Comparison of ENCODE assay signal across 11 mouse cellular contexts in the genomic region with DNA sequence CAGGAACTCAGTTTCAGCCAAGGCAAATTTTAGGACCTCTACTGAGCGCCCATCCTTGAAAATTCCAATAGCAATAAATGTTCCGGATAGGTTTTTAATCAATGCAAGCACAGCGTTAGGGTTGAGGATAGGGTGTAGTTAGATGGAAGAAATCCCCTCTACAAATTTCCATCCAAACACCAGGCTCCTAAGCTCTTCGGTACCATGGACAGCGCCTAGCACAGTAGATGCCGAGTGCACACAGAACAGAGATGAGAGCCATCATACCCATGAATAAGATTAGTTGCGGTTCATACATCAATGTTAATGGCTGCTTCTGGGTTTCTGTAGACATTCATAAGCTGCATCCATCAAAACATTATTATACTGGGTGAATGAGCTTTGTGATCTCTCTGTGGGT.
A peak's percentile ranks its signal among the peaks of the same experiment; 100 is the strongest.
DNase-seq lines count a peak whose midpoint lies in the region; ATAC-seq and TF ChIP-seq lines count a peak whose summit lies in the region.
"Had no signal": no experiment of that assay in that cellular context is flagged by ENCODE, and none has a peak within 500 bp of the region (broad histone marks: within the 10 kb centered on the region; RNA-seq: fewer than 3 reads in every experiment).

No protein-coding gene starts in this region.

- no peak overlapping the region for H3K27ac ChIP-seq in heart, postnatal 0 days (ENCODE audit: low read depth)
- H3K27ac ChIP-seq in heart, embryonic 11.5 days (ENCODE audit: low read depth, low read length), result no peak overlapping the region
- H3K27ac ChIP-seq: heart, embryonic 13.5 days; neural tube, embryonic 12.5 days had no signal

- no peak overlapping the region for H3K4me3 ChIP-seq in heart, postnatal 0 days (ENCODE audit: low read depth, low read length)
- no peak overlapping the region for H3K4me3 ChIP-seq in heart, embryonic 11.5 days (ENCODE audit: low read depth, low read length)
- H3K4me3 ChIP-seq: heart, embryonic 13.5 days; neural tube, embryonic 12.5 days had no signal

- no peak for TF ChIP-seq EP300 in heart, postnatal 0 days (IDR thresholded peaks at IDR 0.05; ENCODE audit: low read depth)

- no peaks in the 10 kb centered on the region for H3K27me3 ChIP-seq in heart, postnatal 0 days (ENCODE audit: control insufficient read depth, insufficient read depth, low read length)
- H3K27me3 ChIP-seq in heart, embryonic 11.5 days (ENCODE audit: control insufficient read depth, insufficient read depth, low read length), result no peaks in the 10 kb centered on the region
- H3K27me3 ChIP-seq: heart, embryonic 13.5 days; neural tube, embryonic 12.5 days had no signal

- DNase-seq in heart, postnatal 0 days (ENCODE audit: low spot score), result peak; percentile 38
- DNase-seq in thymus, postnatal 25 days, result peak; percentile 7
- DNase-seq in thymus, adult 18-20 months, result no peak
- DNase-seq in retina, postnatal 1 day, result peak; percentile 66
- DNase-seq in spleen, postnatal 36 days (ENCODE audit: low spot score in 2 of 2), result no peak
- no peak for DNase-seq in layer of hippocampus, postnatal 36 days

- H3K4me1 ChIP-seq in heart, postnatal 0 days (ENCODE audit: control insufficient read depth, insufficient read depth), result no peaks in the 10 kb centered on the region
- H3K4me1 ChIP-seq in heart, embryonic 11.5 days (ENCODE audit: control insufficient read depth, insufficient read depth, low read length), result no peaks in the 10 kb centered on the region
- H3K4me1 ChIP-seq: heart, embryonic 13.5 days; neural tube, embryonic 12.5 days had no signal

- no peaks in the 10 kb centered on the region for H3K36me3 ChIP-seq in heart, postnatal 0 days (replicated peaks; ENCODE audit: control insufficient read depth, insufficient read depth, low read length)
- H3K36me3 ChIP-seq in heart, embryonic 11.5 days (ENCODE audit: control insufficient read depth, insufficient read depth, low read length), result no peaks in the 10 kb centered on the region
- H3K36me3 ChIP-seq: G1E; heart, embryonic 13.5 days; neural tube, embryonic 12.5 days had no signal

- 31% methylated on average over 7 of the region's 7 CpGs for WGBS in heart, postnatal 0 days
- WGBS in heart, embryonic 11.5 days (ENCODE audit: insufficient replicate concordance), result 32% methylated on average over 7 of the region's 7 CpGs

- H3K4me2 ChIP-seq in heart, postnatal 0 days (ENCODE audit: low read depth, low read length), result no peak overlapping the region
- no peak overlapping the region for H3K4me2 ChIP-seq in heart, embryonic 11.5 days
- H3K4me2 ChIP-seq: heart, embryonic 13.5 days; neural tube, embryonic 12.5 days had no signal

- no peaks in the 10 kb centered on the region for H3K9me3 ChIP-seq in heart, postnatal 0 days (replicated peaks; ENCODE audit: control insufficient read depth, low read length)
- no peaks in the 10 kb centered on the region for H3K9me3 ChIP-seq in heart, embryonic 11.5 days (replicated peaks; ENCODE audit: control insufficient read depth, low read length)
- H3K9me3 ChIP-seq: G1E; heart, embryonic 13.5 days; neural tube, embryonic 12.5 days had no signal

- H3K9ac ChIP-seq in heart, postnatal 0 days (replicated peaks; ENCODE audit: low read depth, low read length), result no peak overlapping the region
- H3K9ac ChIP-seq in heart, embryonic 11.5 days (ENCODE audit: low read depth, low read length), result no peak overlapping the region
- H3K9ac ChIP-seq: heart, embryonic 13.5 days; neural tube, embryonic 12.5 days had no signal

- TF ChIP-seq CTCF in heart, postnatal 0 days (IDR thresholded peaks at IDR 0.05; ENCODE audit: low read depth), result no peak

- ATAC-seq in heart, postnatal 0 days (ENCODE audit: insufficient read depth, low read depth), result no peak
- no peak for ATAC-seq in heart, embryonic 11.5 days (replicated peaks; ENCODE audit: insufficient number of reproducible peaks, low FRiP score, low TSS enrichment)
- peak; percentile 46 to 51; a peak in 2 of 4 replicates for ATAC-seq in hematopoietic stem cell, adult 5-6 weeks (replicated peaks in 1 of 2; ENCODE audit: insufficient read depth in 1 of 2, low FRiP score in 2 of 2, low TSS enrichment in 1 of 2, low read depth in 1 of 2, poor library complexity in 2 of 2, severe bottlenecking in 2 of 2)

Comparison
In these comparisons a context has a peak if more than half of its experiments do, and no peak if none do; other contexts are left out.
1. DNase-seq: peak in heart, postnatal 0 days (single experiment), thymus, postnatal 25 days (single experiment) and retina, postnatal 1 day (single experiment); none in thymus, adult 18-20 months (0 of 2), spleen, postnatal 36 days (0 of 2) and layer of hippocampus, postnatal 36 days (0 of 2).
2. ATAC-seq: peak in hematopoietic stem cell, adult 5-6 weeks (2 of 2); none in heart, postnatal 0 days (single experiment) and heart, embryonic 11.5 days (single experiment).